Mouse (Mus musculus) myocyte (in vitro differentiated cells): ENCODE results near the gene Matn3.

Experiments
- CEBPB ChIP-seq: IDR thresholded peaks from 2 replicates; pipeline ENCODE4 v1.6.1; 2011; ENCODE audit warnings: mild to moderate bottlenecking, moderate library complexity; ENCODE audit not compliant: poor library complexity, insufficient read depth, severe bottlenecking
- E2F4 ChIP-seq: IDR thresholded peaks from one replicate; pipeline ENCODE4 v1.6.1; 2011; ENCODE audit warnings: mild to moderate bottlenecking, control low read depth, moderate library complexity; ENCODE audit not compliant: insufficient read depth
- MAX ChIP-seq: IDR thresholded peaks from one replicate; pipeline ENCODE4 v1.6.1; 2011; ENCODE audit warnings: low read depth, mild to moderate bottlenecking, control low read depth
- MYOD1 ChIP-seq, 3 experiments: IDR thresholded peaks; one replicate each; pipeline ENCODE4 v1.6.1; 2011; ENCODE audit warnings: control low read depth in 2 of 3, low read depth in 2 of 3, mild to moderate bottlenecking in 2 of 3, moderate library complexity in 1 of 3; ENCODE audit not compliant: insufficient read length in 2 of 3, control insufficient read depth in 1 of 3
- MYOG ChIP-seq, 3 experiments: IDR thresholded peaks; one replicate each; pipeline ENCODE4 v1.6.1; 2011; ENCODE audit warnings: control low read depth in 2 of 3, low read depth in 2 of 3, mild to moderate bottlenecking in 2 of 3; ENCODE audit not compliant: insufficient read length in 2 of 3, control insufficient read depth in 1 of 3, insufficient read depth in 1 of 3
- POLR2A ChIP-seq: IDR thresholded peaks from one replicate; pipeline ENCODE4 v1.6.1; 2011; ENCODE audit warnings: low read depth, mild to moderate bottlenecking, control low read depth, moderate library complexity; ENCODE audit not compliant: insufficient read length
- POLR2AphosphoS2 ChIP-seq: IDR thresholded peaks from one replicate; pipeline ENCODE4 v1.6.1; 2011; ENCODE audit warnings: low read depth, control low read depth; ENCODE audit not compliant: insufficient read length
- REST ChIP-seq: IDR thresholded peaks from one replicate; pipeline ENCODE4 v1.6.1; 2011; ENCODE audit warnings: mild to moderate bottlenecking, control low read depth, moderate library complexity; ENCODE audit not compliant: insufficient read depth, insufficient read length
- SRF ChIP-seq: IDR thresholded peaks from one replicate; pipeline ENCODE4 v1.6.1; 2011; ENCODE audit warnings: low read depth; ENCODE audit not compliant: control insufficient read depth, insufficient read length
- TCF12 ChIP-seq: IDR thresholded peaks from one replicate; pipeline ENCODE4 v1.6.1; 2011; ENCODE audit warnings: mild to moderate bottlenecking, control low read depth; ENCODE audit not compliant: poor library complexity, insufficient read depth, severe bottlenecking
- USF1 ChIP-seq: IDR thresholded peaks from one replicate; pipeline ENCODE4 v1.6.1; 2011; ENCODE audit warnings: low read depth, mild to moderate bottlenecking, control low read depth, moderate library complexity

DNA sequence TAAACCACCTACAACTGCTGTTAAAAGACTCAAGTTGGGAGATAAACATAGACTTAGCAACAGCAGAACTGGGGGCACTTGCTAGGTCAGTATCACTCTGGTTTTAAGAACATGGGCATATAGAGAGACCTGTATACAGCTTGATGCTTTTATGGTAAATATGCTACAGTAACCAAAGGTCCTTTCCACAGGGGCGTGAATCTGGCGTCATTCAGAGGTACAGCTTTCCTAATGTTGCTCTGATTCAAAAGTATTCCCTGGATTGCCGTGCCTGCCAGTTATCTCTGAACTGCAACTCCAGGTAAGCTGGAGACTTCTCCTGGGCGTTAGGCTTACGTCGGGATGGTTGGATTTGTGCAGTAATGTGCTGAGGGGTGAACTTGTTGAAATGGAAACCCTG, 60.1 kb downstream of the Matn3 start:
- no peak for TF ChIP-seq USF1
- no peak for TF ChIP-seq POLR2A
- TF ChIP-seq POLR2AphosphoS2, result no peak
- no peak for TF ChIP-seq E2F4
- TF ChIP-seq SRF, result no peak
- no peak for TF ChIP-seq TCF12
- no peak for TF ChIP-seq MYOG (IDR thresholded peaks at IDR 0.05; ENCODE audit: control insufficient read depth in 1 of 3, insufficient read depth in 1 of 3, insufficient read length in 2 of 3, low read depth in 2 of 3)
- no peak for TF ChIP-seq CEBPB
- no peak for TF ChIP-seq MAX
- no peak for TF ChIP-seq MYOD1 (IDR thresholded peaks at IDR 0.05; ENCODE audit: control insufficient read depth in 1 of 3, insufficient read length in 2 of 3, low read depth in 2 of 3)
- no peak for TF ChIP-seq REST
